Mouse (Mus musculus): ENCODE results near the gene Foxl2.

DNA sequence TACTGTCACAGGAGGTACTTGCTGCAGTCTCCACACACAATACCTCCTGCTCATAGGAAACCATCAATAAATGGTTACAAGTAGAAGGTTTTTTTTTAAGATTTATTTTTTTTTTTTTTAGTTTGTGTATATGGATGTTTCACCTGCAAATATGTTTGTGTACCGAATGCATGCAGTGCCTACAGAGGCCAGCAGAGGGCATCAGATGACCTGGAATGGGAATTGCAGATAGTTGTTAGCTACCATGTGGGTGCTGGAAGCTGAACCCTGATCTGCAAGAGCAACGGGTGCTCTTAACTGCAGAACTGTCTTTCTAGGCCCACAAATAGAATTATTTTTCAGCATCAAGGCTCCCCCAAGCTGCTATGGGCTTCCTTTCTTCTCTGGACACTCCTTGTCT, 25.6 kb upstream of the Foxl2 start:
- TF ChIP-seq CTCF (IDR thresholded peaks at IDR 0.05; ENCODE audit: insufficient read depth, low read length) (0 out of 2 replicates have a peak, but pooled peaks have one; percentile 18), POLR2A (IDR thresholded peaks at IDR 0.05; ENCODE audit: borderline replicate concordance, extremely low read depth, low read depth, low read length) (no peak)
